Mouse (Mus musculus) cortical plate, adult 2 months (tissue): ENCODE data around the gene Aqr.

ENCODE experiments used
- CTCF ChIP-seq: fragments of 200-500 bp; IDR thresholded peaks from 2 replicates; pipeline ENCODE4 v1.5.1; 2011; ENCODE audit warnings: mild to moderate bottlenecking, control low read depth, low read length; ENCODE audit not compliant: insufficient read depth; ENCODE audit errors: extremely low read depth
- POLR2A ChIP-seq: fragments of 200-500 bp; IDR thresholded peaks from 2 replicates; pipeline ENCODE4 v1.6.1; 2011; ENCODE audit warnings: mild to moderate bottlenecking, low read length, control low read depth; ENCODE audit not compliant: insufficient read depth; ENCODE audit errors: extremely low read depth

- TF ChIP-seq CTCF (no peak), POLR2A (no peak)
Measured at GRCm38 (mm10) chr2:114235584-114235983, 48.8 kb upstream of the Aqr start.
